Mouse (Mus musculus) spleen, adult 2 months (tissue): Measurements from ENCODE around the gene Aspscr1.

Experiments
- CTCF ChIP-seq: fragments of 200-500 bp; IDR thresholded peaks from 2 replicates; pipeline ENCODE4 v1.5.1; 2011; ENCODE audit warnings: mild to moderate bottlenecking, inconsistent platforms; ENCODE audit not compliant: insufficient read depth, insufficient read length, insufficient replicate concordance; ENCODE audit errors: extremely low read depth
- POLR2A ChIP-seq: fragments of 200-500 bp; IDR thresholded peaks from 2 replicates; pipeline ENCODE4 v1.6.1; 2011; ENCODE audit warnings: low read depth, low read length, inconsistent platforms

GRCm38 (mm10) chr11:120648001-120648476 lies 24.7 kb upstream of the Aspscr1 start, which contains the start of gene Myadml2:
- TF ChIP-seq POLR2A (no peak), CTCF (no peak)
